8 mouse cellular contexts compared by ENCODE assay signal in genomic region chr4:55532407-55533195, GRCm38 (mm10). TPM values are rescaled to one million over a fixed set of nuclear protein-coding genes. Genes with fewer than 3 reads are reported as not detected.
A peak's percentile ranks its signal among the peaks of the same experiment; 100 is the strongest.
DNase-seq lines count a peak whose midpoint lies in the region; ATAC-seq and TF ChIP-seq lines count a peak whose summit lies in the region.

Gene Klf4 (minus strand): TSS chr4:55532466.

- no peak for TF ChIP-seq CTCF in embryonic fibroblast, embryonic 13.5 days (IDR thresholded peaks at IDR 0.05; ENCODE audit: borderline replicate concordance, insufficient read depth, low read length)

- peak; percentile 89 for ATAC-seq in heart, embryonic 12.5 days (ENCODE audit: insufficient number of reproducible peaks, low FRiP score)
- peak; percentile 90 for ATAC-seq in kidney, embryonic 16.5 days (ENCODE audit: low FRiP score, low TSS enrichment)
- peak; percentile 88 for ATAC-seq in liver, embryonic 11.5 days (replicated peaks; ENCODE audit: low FRiP score)

- H3K27me3 ChIP-seq in heart, embryonic 12.5 days (replicated peaks) = 0 out of 2 replicates have a peak, but pooled peaks cover 2% of the 10 kb centered on the region
- H3K27me3 ChIP-seq in kidney, embryonic 16.5 days (ENCODE audit: insufficient read depth, low read length) = peaks cover 9% of the 10 kb centered on the region
- H3K27me3 ChIP-seq in liver, embryonic 11.5 days (replicated peaks; ENCODE audit: control insufficient read depth, insufficient read depth, low read length) = peaks cover 71% of the 10 kb centered on the region
- H3K27me3 ChIP-seq in myocyte (ENCODE audit: control insufficient read depth, insufficient read depth, insufficient read length) = no peaks in the 10 kb centered on the region

- H3K79me2 ChIP-seq in myocyte (ENCODE audit: control insufficient read depth, insufficient read depth) = peaks cover 32% of the 10 kb centered on the region

- H3K27ac ChIP-seq in embryonic fibroblast, embryonic 13.5 days (ENCODE audit: insufficient read depth, low read length) = peak within 1 kb of the TSS; percentile 97
- peak within 1 kb of the TSS; percentile 90 for H3K27ac ChIP-seq in heart, embryonic 12.5 days (ENCODE audit: poor library complexity, severe bottlenecking)
- peak within 1 kb of the TSS; percentile 83 for H3K27ac ChIP-seq in kidney, embryonic 16.5 days (ENCODE audit: low read length)
- H3K27ac ChIP-seq in liver, embryonic 11.5 days (ENCODE audit: low read depth, low read length) = no peak within 1 kb of the TSS; the same call in 1 of the 2 replicates

- H3K36me3 ChIP-seq in heart, embryonic 12.5 days = no peaks in the 10 kb centered on the region
- H3K36me3 ChIP-seq in kidney, embryonic 16.5 days (ENCODE audit: insufficient read depth, low read length) = 0 out of 2 replicates have a peak, but pooled peaks cover 3% of the 10 kb centered on the region
- no peaks in the 10 kb centered on the region for H3K36me3 ChIP-seq in liver, embryonic 11.5 days (ENCODE audit: control insufficient read depth, insufficient read depth, low read length)
- peaks cover 15% of the 10 kb centered on the region for H3K36me3 ChIP-seq in myocyte (ENCODE audit: control insufficient read depth, insufficient read depth)

- DNase-seq in A20 (ENCODE audit: low read depth, low spot score) = peak; percentile 92
- peak; percentile 86 to 89 for DNase-seq in adrenal gland, postnatal 4 days (ENCODE audit: low spot score in 2 of 2)
- peak; percentile 87 for DNase-seq in liver, embryonic 11.5 days (ENCODE audit: low spot score)
- DNase-seq in spleen, postnatal 4 days (ENCODE audit: low spot score in 2 of 2) = peak; percentile 82 to 88

- TF ChIP-seq POLR2A in embryonic fibroblast, embryonic 13.5 days (IDR thresholded peaks at IDR 0.05; ENCODE audit: low read depth, low read length) = peak; percentile 61
- TF ChIP-seq POLR2A in myocyte (IDR thresholded peaks at IDR 0.05; ENCODE audit: insufficient read length, low read depth) = peak; percentile 82

- H3K9me3 ChIP-seq in heart, embryonic 12.5 days (replicated peaks) = no peaks in the 10 kb centered on the region
- H3K9me3 ChIP-seq in kidney, embryonic 16.5 days (ENCODE audit: low read length) = no peaks in the 10 kb centered on the region
- no peaks in the 10 kb centered on the region for H3K9me3 ChIP-seq in liver, embryonic 11.5 days (ENCODE audit: control insufficient read depth, low read length)

- peak within 1 kb of the TSS; percentile 80 for H3K4me2 ChIP-seq in heart, embryonic 12.5 days
- peak within 1 kb of the TSS; percentile 96 for H3K4me2 ChIP-seq in kidney, embryonic 16.5 days (replicated peaks; ENCODE audit: low read depth, low read length)
- H3K4me2 ChIP-seq in liver, embryonic 11.5 days = peak within 1 kb of the TSS; percentile 97
- peak within 1 kb of the TSS; percentile 88 for H3K4me2 ChIP-seq in myocyte (ENCODE audit: low read depth)

- peak within 1 kb of the TSS; percentile 80 for H3K9ac ChIP-seq in heart, embryonic 12.5 days
- H3K9ac ChIP-seq in kidney, embryonic 16.5 days (replicated peaks; ENCODE audit: low read length) = peak within 1 kb of the TSS; percentile 78
- peak within 1 kb of the TSS; percentile 61 for H3K9ac ChIP-seq in liver, embryonic 11.5 days (ENCODE audit: low read depth, low read length)

- H3K4me3 ChIP-seq in embryonic fibroblast, embryonic 13.5 days (ENCODE audit: insufficient read depth, low read length) = peak within 1 kb of the TSS; percentile 90
- peak within 1 kb of the TSS; percentile 84 for H3K4me3 ChIP-seq in heart, embryonic 12.5 days
- peak within 1 kb of the TSS; percentile 73 for H3K4me3 ChIP-seq in kidney, embryonic 16.5 days (ENCODE audit: low read length)
- H3K4me3 ChIP-seq in liver, embryonic 11.5 days (ENCODE audit: low read depth, low read length) = peak within 1 kb of the TSS; percentile 63
- H3K4me3 ChIP-seq in myocyte = peak within 1 kb of the TSS; percentile 99

- peaks cover 2% of the 10 kb centered on the region; the same call in 1 of the 2 replicates for H3K4me1 ChIP-seq in embryonic fibroblast, embryonic 13.5 days (ENCODE audit: control insufficient read depth, insufficient read depth, low read length)
- H3K4me1 ChIP-seq in heart, embryonic 12.5 days (replicated peaks) = peaks cover 9% of the 10 kb centered on the region
- peaks cover 34% of the 10 kb centered on the region for H3K4me1 ChIP-seq in kidney, embryonic 16.5 days (ENCODE audit: insufficient read depth, low read length)
- peaks cover 4% of the 10 kb centered on the region for H3K4me1 ChIP-seq in liver, embryonic 11.5 days (replicated peaks; ENCODE audit: control insufficient read depth, insufficient read depth, low read length)

- peak within 1 kb of the TSS; percentile 79 for H3ac ChIP-seq in myocyte (ENCODE audit: control insufficient read depth, insufficient read length)

- WGBS in heart, embryonic 12.5 days = under 1% methylated on average over 83 of the region's 99 CpGs
- WGBS in kidney, embryonic 16.5 days = under 1% methylated on average over 95 of the region's 99 CpGs
- under 1% methylated on average over 72 of the region's 99 CpGs for WGBS in liver, embryonic 11.5 days

TF ChIP-seq in myocyte, 11 proteins besides CTCF, POLR2A, EP300 and RAD21:
- TF ChIP-seq E2F4 (IDR thresholded peaks at IDR 0.05; ENCODE audit: insufficient read depth) (no peak), POLR2AphosphoS2 (IDR thresholded peaks at IDR 0.05; ENCODE audit: insufficient read length, low read depth) (peak; percentile 88), MAX (IDR thresholded peaks at IDR 0.05; ENCODE audit: low read depth) (no peak), MYOG (IDR thresholded peaks at IDR 0.05; ENCODE audit: control insufficient read depth in 1 of 3, insufficient read depth in 1 of 3, insufficient read length in 2 of 3, low read depth in 2 of 3) (peak in 2 of 3 experiments; percentile 19 to 61), SRF (IDR thresholded peaks at IDR 0.05; ENCODE audit: control insufficient read depth, insufficient read length, low read depth) (no peak), MYOD1 (IDR thresholded peaks at IDR 0.05; ENCODE audit: control insufficient read depth in 1 of 3, insufficient read length in 2 of 3, low read depth in 2 of 3) (peak in 2 of 3 experiments; percentile 49 to 57), TCF3 (IDR thresholded peaks at IDR 0.05; ENCODE audit: insufficient read length, low read depth) (peak; percentile 7), USF1 (IDR thresholded peaks at IDR 0.05; ENCODE audit: low read depth) (no peak)

RNA-seq across cellular contexts. Expression of gene Klf4, which starts in this region (rescaled TPM):
- 10 to 100 TPM; 15.2 to 15.3 TPM for total RNA-seq in adrenal gland, postnatal 4 days (2021)
- 36.5 and 49.2 TPM in 2 replicates for polyA plus RNA-seq in embryonic fibroblast, embryonic 13.5 days (2011; ENCODE audit: insufficient read length, low read depth, missing spikeins)
- 4.3 and 5.4 TPM in 2 replicates for polyA plus RNA-seq in heart, embryonic 12.5 days (2016; fragmentation: Nextera tagmentation; extraction: Ambion mirVana)
- 3.3 and 3.8 TPM in 2 replicates for polyA plus RNA-seq in kidney, embryonic 16.5 days (2015; fragmentation: Nextera tagmentation; extraction: Ambion mirVana)
- polyA plus RNA-seq in liver, embryonic 11.5 days (2014; fragmentation: Nextera tagmentation; extraction: Ambion mirVana) = 0.97 and 1.1 TPM in 2 replicates
- polyA plus RNA-seq in myocyte (2012; fragmentation: generic; extraction: Trizol) = 84.3 TPM
